Mouse (Mus musculus): ENCODE data around the gene Adad2. TPM values are rescaled to one million over a fixed set of nuclear protein-coding genes. Genes with fewer than 3 reads are reported as not detected.

The Adad2 gene
- polyA plus RNA-seq, 1 experiment, result not detected

DNA sequence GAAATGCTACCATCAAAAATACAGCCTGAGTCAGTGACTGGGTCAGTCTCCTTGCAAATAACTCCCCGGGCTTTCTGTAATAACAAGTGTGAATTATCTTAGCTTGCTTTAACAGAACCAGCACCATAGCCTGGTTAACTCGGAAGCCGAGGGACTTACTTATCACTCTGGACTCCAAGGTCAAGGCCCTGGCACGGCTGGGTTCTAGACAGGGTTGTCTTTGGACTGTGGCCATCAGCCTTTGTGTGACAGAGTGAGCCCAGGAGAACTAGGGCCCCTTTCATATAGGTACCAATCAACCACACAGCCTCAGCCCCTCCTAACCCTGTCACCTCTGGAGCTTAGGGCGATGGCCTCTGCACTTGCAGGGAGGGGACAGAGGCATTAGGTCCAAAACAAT lies 28.5 kb downstream of the Adad2 start:
- DNase-seq (ENCODE audit: low spot score), result no peak

DNA sequence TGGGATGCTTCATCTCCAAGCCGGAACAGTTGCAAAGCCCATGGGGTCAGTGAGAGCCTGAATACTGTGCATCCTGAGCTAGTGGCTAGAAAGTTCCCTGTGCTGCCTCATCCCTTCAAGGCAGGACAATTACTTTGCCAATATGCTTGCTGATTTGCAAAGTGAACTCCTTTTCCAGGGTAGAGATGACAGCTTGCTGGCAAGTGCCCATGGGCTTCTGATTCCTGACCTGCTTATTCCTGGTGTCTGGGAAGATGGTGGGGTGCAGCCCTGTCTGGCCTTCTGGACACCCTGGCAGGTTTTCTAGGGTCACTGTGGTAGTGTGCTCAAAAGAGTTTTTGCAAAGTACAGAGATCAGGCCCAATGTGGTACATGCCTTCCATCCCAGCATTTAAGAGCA lies 30.4 kb downstream of the Adad2 start:
- DNase-seq (ENCODE audit: low spot score), result no peak

- no peak for DNase-seq (ENCODE audit: low spot score)
Observed at GRCm38 (mm10) chr8:119644429-119644960, 31.9 kb downstream of the Adad2 start.

- no peak for DNase-seq (ENCODE audit: low spot score)
Observed at GRCm38 (mm10) chr8:119644981-119645597, 32.5 kb downstream of the Adad2 start.

DNA sequence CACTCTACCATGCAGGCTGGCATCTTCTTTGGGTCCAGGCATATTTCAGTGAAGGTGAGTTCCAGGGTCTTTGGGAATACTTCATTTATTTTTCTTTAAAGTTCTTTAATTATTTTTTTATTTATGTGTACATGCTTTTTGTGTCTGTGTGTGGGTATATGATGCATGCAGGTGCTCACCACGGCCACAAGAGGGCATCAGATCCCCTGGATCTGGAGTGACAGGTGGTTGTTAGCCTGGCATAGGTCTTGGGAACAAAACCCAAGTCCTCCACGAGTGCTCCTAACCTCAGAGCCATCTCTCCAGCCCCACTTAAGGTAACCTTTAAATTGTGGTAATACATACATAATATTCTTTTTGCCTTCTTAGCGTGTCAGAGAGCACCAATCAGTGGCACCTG lies 33.6 kb downstream of the Adad2 start:
- DNase-seq (ENCODE audit: low spot score), result no peak

GRCm38 (mm10) chr8:119646846-119647245 lies 34.3 kb downstream of the Adad2 start:
- no peak for DNase-seq (ENCODE audit: low spot score)

DNA sequence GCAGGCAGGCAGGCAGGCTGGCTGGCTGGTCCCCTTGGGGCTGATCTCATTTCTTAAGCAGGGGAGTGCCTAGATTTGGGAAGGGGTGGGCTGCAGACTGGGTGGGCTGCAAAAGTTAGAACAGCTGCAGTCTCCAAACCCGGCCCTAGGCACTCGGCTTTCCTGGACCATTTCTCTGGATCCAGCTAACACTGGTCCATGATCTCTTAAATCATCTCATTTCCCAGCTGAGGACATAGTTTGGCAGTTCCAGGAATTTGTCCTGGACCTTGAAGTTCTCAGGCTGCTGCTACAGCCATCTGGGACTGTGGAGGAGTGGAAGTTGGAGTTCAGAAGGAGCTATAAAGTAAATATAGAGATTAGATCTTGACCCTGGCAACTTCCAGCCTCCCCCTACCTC lies 38.8 kb downstream of the Adad2 start:
- DNase-seq (ENCODE audit: low spot score), result no peak

GRCm38 (mm10) chr8:119656709-119657464 lies 44.3 kb downstream of the Adad2 start:
- no peak for DNase-seq (ENCODE audit: low spot score)

GRCm38 (mm10) chr8:119661081-119661480 lies 48.5 kb downstream of the Adad2 start:
- DNase-seq (ENCODE audit: low spot score), result no peak

- DNase-seq (ENCODE audit: low spot score), result no peak
Observed at GRCm38 (mm10) chr8:119661892-119662291, 49.3 kb downstream of the Adad2 start.

GRCm38 (mm10) chr8:119663440-119663839 lies 50.9 kb downstream of the Adad2 start:
- DNase-seq (ENCODE audit: low spot score), result no peak

- no peak for DNase-seq (ENCODE audit: low spot score)
Observed at GRCm38 (mm10) chr8:119665270-119665669, 52.7 kb downstream of the Adad2 start.

Other genes with a start within 250 kb of the Adad2 start
- 21.6 and 23.2 TPM in 2 replicates for gene Mlycd, start 217.9 kb upstream of the Adad2 start, polyA plus RNA-seq (2012; rRNA removed)
- gene Osgin1, start 178.6 kb upstream of the Adad2 start, polyA plus RNA-seq (2012; rRNA removed), result 69.4 and 84.6 TPM in 2 replicates
- 0.08 and 0.12 TPM in 2 replicates for gene Necab2, start 166.0 kb upstream of the Adad2 start, polyA plus RNA-seq (2012; rRNA removed)
- gene Slc38a8, start 111.0 kb upstream of the Adad2 start, polyA plus RNA-seq (2012; rRNA removed), result 0.04 and 0.08 TPM in 2 replicates
- gene Mbtps1, start 54.0 kb upstream of the Adad2 start, polyA plus RNA-seq (2012; rRNA removed), result 90.6 and 92.1 TPM in 2 replicates
- 16.4 and 23.2 TPM in 2 replicates for gene Hsdl1, start 37.6 kb upstream of the Adad2 start, polyA plus RNA-seq (2012; rRNA removed)
- 0.07 TPM in 2 replicates for gene Dnaaf1, start 37.5 kb upstream of the Adad2 start, polyA plus RNA-seq (2012; rRNA removed)
- gene Taf1c, start 7.5 kb upstream of the Adad2 start, polyA plus RNA-seq (2012; rRNA removed), result 11.1 and 14.5 TPM in 2 replicates
- gene Kcng4, start 22.9 kb downstream of the Adad2 start, polyA plus RNA-seq (2012; rRNA removed), result 3.5 and 6.6 TPM in 2 replicates
- gene Wfdc1, start 53.6 kb downstream of the Adad2 start, polyA plus RNA-seq (2012; rRNA removed), result 147 and 168 TPM in 2 replicates
- 2.2 and 2.3 TPM in 2 replicates for gene Atp2c2, start 87.3 kb downstream of the Adad2 start, polyA plus RNA-seq (2012; rRNA removed)
- gene Tldc1, start 165.7 kb downstream of the Adad2 start, polyA plus RNA-seq (2012; rRNA removed), result 16.0 and 16.4 TPM in 2 replicates
- gene Cotl1, start 227.8 kb downstream of the Adad2 start, polyA plus RNA-seq (2012; rRNA removed), result 88.9 and 123 TPM in 2 replicates
- 10.6 and 11.6 TPM in 2 replicates for gene Klhl36, start 249.5 kb downstream of the Adad2 start, polyA plus RNA-seq (2012; rRNA removed)